Mouse (Mus musculus) small intestine, adult 2 months (tissue): ENCODE results near the gene Ss18l1. TPM values are rescaled to one million over a fixed set of nuclear protein-coding genes. Genes with fewer than 3 reads are reported as not detected.

ENCODE experiments used
- H3K27ac ChIP-seq: fragments of 200-500 bp; 2 replicates; pipeline ENCODE4 v1.5.1; 2012; ENCODE audit warnings: low read depth, low read length, control low read depth, inconsistent platforms; ENCODE audit not compliant: insufficient read depth
- H3K27me3 ChIP-seq: fragments of 200-500 bp; 2 replicates; pipeline ENCODE4 v1.6.1; 2012; ENCODE audit warnings: mild to moderate bottlenecking, moderate library complexity, low read length, inconsistent platforms; ENCODE audit not compliant: control insufficient read depth, insufficient read depth
- H3K36me3 ChIP-seq: fragments of 200-500 bp; 2 replicates; pipeline ENCODE4 v1.6.1; 2012; ENCODE audit warnings: mild to moderate bottlenecking, low read length, control low read depth, inconsistent platforms; ENCODE audit not compliant: control insufficient read depth, insufficient read depth
- H3K4me1 ChIP-seq: fragments of 200-500 bp; 2 replicates; pipeline ENCODE4 v1.6.1; 2012; ENCODE audit warnings: low read length, inconsistent platforms, mixed read lengths; ENCODE audit not compliant: control insufficient read depth, insufficient read depth, insufficient read length
- H3K4me3 ChIP-seq: fragments of 200-500 bp; 2 replicates; pipeline ENCODE4 v1.5.1; 2012; ENCODE audit warnings: low read depth, mild to moderate bottlenecking, control low read depth, inconsistent platforms, low read length, moderate library complexity
- CTCF ChIP-seq: fragments of 200-500 bp; IDR thresholded peaks from 2 replicates; pipeline ENCODE4 v1.5.1; 2012; ENCODE audit warnings: low read depth, mild to moderate bottlenecking, control low read depth, inconsistent platforms, low read length, moderate library complexity, mixed read lengths; ENCODE audit not compliant: insufficient replicate concordance, insufficient read length; ENCODE audit errors: extremely low read depth
- POLR2A ChIP-seq: fragments of 200-500 bp; IDR thresholded peaks from 2 replicates; pipeline ENCODE4 v1.6.1; 2012; ENCODE audit warnings: low read depth, mild to moderate bottlenecking, control low read depth, inconsistent platforms, low read length, moderate library complexity
- WGBS: fragments of 180-500 bp; shearing (Covaris S2); methylation state at CpG from one replicate; pipeline ENCODE4 v1.1.7; 2018; 5-methylcytosine and 5-hydroxymethylcytosine counted together
- polyA plus RNA-seq: library from polyadenylated mRNA; depleted of rRNA; stranded (reverse); fragments of >200 nt; gene quantifications from 2 replicates; pipeline ENCODE4 v1.2.3, GENCODE M21; 2012

The Ss18l1 gene
- polyA plus RNA-seq, 1 experiment, result 7.7 TPM

- H3K27me3 ChIP-seq, result no peaks in the 10 kb centered on the region
- no peak overlapping the region for H3K27ac ChIP-seq
- TF ChIP-seq CTCF, result peak; percentile 96; the same call in 1 of the 2 replicates
- no peak for TF ChIP-seq POLR2A
- no peak overlapping the region for H3K4me3 ChIP-seq
- 23% methylated on average over 5 of the region's 5 CpGs for WGBS
- H3K36me3 ChIP-seq, result peaks cover 1% of the 10 kb centered on the region; the same call in 1 of the 2 replicates
- no peaks in the 10 kb centered on the region for H3K4me1 ChIP-seq
Measured at GRCm38 (mm10) chr2:180050986-180051385, 8.7 kb downstream of the Ss18l1 start.

GRCm38 (mm10) chr2:180051986-180052733, 9.9 kb downstream of the Ss18l1 start:
- Histone ChIP-seq H3K27me3 (no peaks in the 10 kb centered on the region), H3K4me1 (no peaks in the 10 kb centered on the region), H3K4me3 (no peak overlapping the region), H3K27ac (no peak overlapping the region), H3K36me3 (peaks cover 3% of the 10 kb centered on the region; the same call in 1 of the 2 replicates)
- 90% methylated on average over 14 of the region's 14 CpGs for WGBS
- TF ChIP-seq CTCF, result peak; percentile 32; the same call in 1 of the 2 replicates
- TF ChIP-seq POLR2A, result no peak

- peaks cover 3% of the 10 kb centered on the region; the same call in 1 of the 2 replicates for H3K36me3 ChIP-seq
- no peak for TF ChIP-seq CTCF
- TF ChIP-seq POLR2A, result no peak
Measured at GRCm38 (mm10) chr2:180053001-180053400, 10.7 kb downstream of the Ss18l1 start.

GRCm38 (mm10) chr2:180063338-180064131, 21.2 kb downstream of the Ss18l1 start:
- TF ChIP-seq CTCF, result no peak
- TF ChIP-seq POLR2A, result no peak
- WGBS, result 91% methylated on average over 11 of the region's 11 CpGs
- Histone ChIP-seq H3K36me3 (peaks cover 16% of the 10 kb centered on the region), H3K4me1 (no peaks in the 10 kb centered on the region), H3K27ac (no peak overlapping the region), H3K4me3 (no peak overlapping the region), H3K27me3 (no peaks in the 10 kb centered on the region)

More at GRCm38 (mm10) chr2:180053001-180053400, 10.7 kb downstream of the Ss18l1 start:
- no peaks in the 10 kb centered on the region for H3K4me1 ChIP-seq
- WGBS, result 96% methylated on average over 9 of the region's 9 CpGs
- no peaks in the 10 kb centered on the region for H3K27me3 ChIP-seq
- no peak overlapping the region for H3K4me3 ChIP-seq
- no peak overlapping the region for H3K27ac ChIP-seq

- peak overlapping the region; percentile 65 for H3K27ac ChIP-seq
- H3K27me3 ChIP-seq, result no peaks in the 10 kb centered on the region
- 27% methylated on average over 20 of the region's 20 CpGs for WGBS
- TF ChIP-seq POLR2A, result no peak
- no peak for TF ChIP-seq CTCF
- 0 out of 2 replicates have a peak, but pooled peaks cover 3% of the 10 kb centered on the region for H3K36me3 ChIP-seq
- H3K4me3 ChIP-seq, result peak overlapping the region; percentile 82
- peaks cover 4% of the 10 kb centered on the region for H3K4me1 ChIP-seq
Measured at GRCm38 (mm10) chr2:180069770-180070480, 27.6 kb downstream of the Ss18l1 start.

GRCm38 (mm10) chr2:180070481-180071453, 28.5 kb downstream of the Ss18l1 start, which contains the start of gene Mtg2:
Mtg2 (plus strand) TSS chr2:180070588.
- TF ChIP-seq CTCF (no peak), POLR2A (peak; percentile 66; the same call in 1 of the 2 replicates)
- H3K4me1 ChIP-seq, result peaks cover 4% of the 10 kb centered on the region
- no peaks in the 10 kb centered on the region for H3K27me3 ChIP-seq
- H3K27ac ChIP-seq, result peak within 1 kb of the TSS; percentile 65
- 4% methylated on average over 58 of the region's 58 CpGs for WGBS
- H3K4me3 ChIP-seq, result peak within 1 kb of the TSS; percentile 82
- H3K36me3 ChIP-seq, result 0 out of 2 replicates have a peak, but pooled peaks cover 3% of the 10 kb centered on the region
